Mouse (Mus musculus): Measurements from ENCODE around the gene Top3a.

DNA sequence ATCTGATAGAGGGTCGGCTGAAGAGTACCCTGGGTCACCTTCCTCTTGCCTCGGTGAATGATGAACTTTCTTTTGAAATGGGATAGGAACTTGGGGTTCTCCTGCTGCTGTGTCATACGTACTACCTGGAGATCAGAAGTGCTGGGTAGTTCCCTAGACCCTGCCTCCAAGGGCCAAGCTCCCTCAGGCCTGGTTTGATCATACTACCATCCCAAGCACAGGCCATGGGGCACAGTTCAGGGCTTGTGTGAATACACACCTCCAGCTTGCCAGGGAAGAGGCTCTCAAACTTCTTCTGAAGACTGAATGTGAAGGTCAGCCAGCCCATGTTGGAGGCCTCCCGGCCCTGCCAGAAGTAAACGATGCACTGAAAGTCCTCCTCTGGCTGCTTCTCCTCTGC lies 61.3 kb downstream of the Top3a start:
- TF ChIP-seq CTCF (IDR thresholded peaks at IDR 0.05; ENCODE audit: low read depth, low read length) (no peak), POLR2A (IDR thresholded peaks at IDR 0.05; ENCODE audit: extremely low read depth, insufficient read depth, low read length) (no peak)
